ENCODE assay signal across 8 mouse cellular contexts in genomic region chr6:115959151-115959691, GRCm38 (mm10). TPM values are rescaled to one million over a fixed set of nuclear protein-coding genes. Genes with fewer than 3 reads are reported as not detected.
A peak's percentile ranks its signal among the peaks of the same experiment; 100 is the strongest.
DNase-seq lines count a peak whose midpoint lies in the region; ATAC-seq lines count a peak whose summit lies in the region.
"Had no signal": no experiment of that assay in that cellular context is flagged by ENCODE, and none has a peak within 500 bp of the region (broad histone marks: within the 10 kb centered on the region; RNA-seq: fewer than 3 reads in every experiment).

No protein-coding gene starts in this region.

- ATAC-seq in heart, embryonic 14.5 days (ENCODE audit: insufficient number of reproducible peaks, insufficient read depth, low FRiP score, low read depth) = peak; percentile 17; the same call in 1 of the 2 replicates
- ATAC-seq in lung, embryonic 15.5 days (ENCODE audit: borderline replicate concordance, extremely low read depth, low FRiP score, low TSS enrichment) = peak; percentile 10; the same call in 1 of the 2 replicates

- no peak overlapping the region for H3K4me2 ChIP-seq in heart, embryonic 14.5 days (ENCODE audit: low read length)
- no peak overlapping the region for H3K4me2 ChIP-seq in lung, embryonic 15.5 days

- no peak overlapping the region for H3K4me3 ChIP-seq in heart, embryonic 14.5 days (ENCODE audit: control insufficient read depth in 1 of 2, insufficient read depth in 1 of 2, low read depth in 1 of 2, low read length in 2 of 2)
- H3K4me3 ChIP-seq in lung, embryonic 15.5 days = no peak overlapping the region

- H3K36me3 ChIP-seq in heart, embryonic 14.5 days (ENCODE audit: control insufficient read depth, insufficient read depth, low read length) = peaks cover 58% of the 10 kb centered on the region
- H3K36me3 ChIP-seq in lung, embryonic 15.5 days = peaks cover 55% of the 10 kb centered on the region

- H3K9me3 ChIP-seq in heart, embryonic 14.5 days (ENCODE audit: control insufficient read depth, low read length) = no peaks in the 10 kb centered on the region
- no peaks in the 10 kb centered on the region for H3K9me3 ChIP-seq in lung, embryonic 15.5 days

- H3K4me1 ChIP-seq in heart, embryonic 14.5 days (ENCODE audit: control insufficient read depth in 2 of 2, insufficient read depth in 2 of 2, low read length in 2 of 2) = peaks cover 28 to 42% of the 10 kb centered on the region in 2 experiments
- H3K4me1 ChIP-seq in lung, embryonic 15.5 days = peaks cover 58% of the 10 kb centered on the region

- 63% methylated on average over 7 of the region's 7 CpGs for whole genome bisulfite sequencing in heart, embryonic 14.5 days
- WGBS in lung, embryonic 15.5 days = 31% methylated on average over 7 of the region's 7 CpGs

- no peaks in the 10 kb centered on the region for H3K27me3 ChIP-seq in heart, embryonic 14.5 days (ENCODE audit: control insufficient read depth, insufficient read depth, low read length)
- H3K27me3 ChIP-seq in lung, embryonic 15.5 days = no peaks in the 10 kb centered on the region

- DNase-seq in adrenal gland, adult 8-10 months = peak; percentile 81
- DNase-seq in cerebellum, adult 9-11 months = peak; percentile 79
- DNase-seq in frontal cortex, adult 2 months (ENCODE audit: extremely low spot score in 1 of 2, low spot score in 1 of 2) = no peak
- DNase-seq in thymus, postnatal 10 days (ENCODE audit: low spot score in 2 of 2) = no peak
- no peak for DNase-seq in c-Kit-positive CD71-positive TER-119-positive erythroid progenitor cells, embryonic 14.5 days (ENCODE audit: low spot score)

- no peak overlapping the region for H3K9ac ChIP-seq in heart, embryonic 14.5 days (ENCODE audit: low read length)
- no peak overlapping the region for H3K9ac ChIP-seq in lung, embryonic 15.5 days

- H3K27ac ChIP-seq in heart, embryonic 14.5 days (replicated peaks in 1 of 2; ENCODE audit: control insufficient read depth in 1 of 2, insufficient read depth in 1 of 2, low read depth in 2 of 2, low read length in 2 of 2) = peak overlapping the region in 1 of 2 experiments; percentile 17; a peak in 1 of 4 replicates
- peak overlapping the region; percentile 72 for H3K27ac ChIP-seq in lung, embryonic 15.5 days

RNA-seq across cellular contexts. Expression of gene H1foo, which starts 14.5 kb away (rescaled TPM):
- total RNA-seq in adrenal gland, adult 8-10 months (2022) = under 1 TPM in 1 of 4 experiments, not detected in 3; 0.40 TPM
- polyA plus RNA-seq in heart, embryonic 14.5 days (2014; fragmentation: Nextera tagmentation; extraction: Ambion mirVana) = not detected in 2 replicates
- polyA plus RNA-seq in lung, embryonic 15.5 days (2015; fragmentation: Nextera tagmentation; extraction: Ambion mirVana) = not detected in 2 replicates
- not detected in 2 replicates for polyA plus RNA-seq in frontal cortex, adult 2 months (2012; rRNA removed)
- polyA plus RNA-seq: limb, embryonic 11.5 days had no signal

RNA-seq across cellular contexts. Expression of gene Rho, which starts 27.7 kb away (rescaled TPM):
- 1 to 10 TPM in 3 of 4 experiments, under 1 TPM in 1; 0.52 to 1.9 (median 1.2) TPM for total RNA-seq in adrenal gland, adult 8-10 months (2022)
- polyA plus RNA-seq in heart, embryonic 14.5 days (2014; fragmentation: Nextera tagmentation; extraction: Ambion mirVana) = 0.07 TPM in 1 of 2 replicates, not detected in the other
- polyA plus RNA-seq in lung, embryonic 15.5 days (2015; fragmentation: Nextera tagmentation; extraction: Ambion mirVana) = 0.20 and 0.35 TPM in 2 replicates
- polyA plus RNA-seq in frontal cortex, adult 2 months (2012; rRNA removed) = 0.86 and 1.6 TPM in 2 replicates

RNA-seq across cellular contexts. Expression of gene Plxnd1, which starts 35.6 kb away (rescaled TPM):
- total RNA-seq in adrenal gland, adult 8-10 months (2022) = 100 to 1,000 TPM; 176 to 243 (median 208) TPM
- polyA plus RNA-seq in heart, embryonic 14.5 days (2014; fragmentation: Nextera tagmentation; extraction: Ambion mirVana) = 58.8 and 68.9 TPM in 2 replicates
- 49.2 and 53.5 TPM in 2 replicates for polyA plus RNA-seq in lung, embryonic 15.5 days (2015; fragmentation: Nextera tagmentation; extraction: Ambion mirVana)
- 56.5 and 73.7 TPM in 2 replicates for polyA plus RNA-seq in frontal cortex, adult 2 months (2012; rRNA removed)

Comparison
In these comparisons a context has a peak if more than half of its experiments do, and no peak if none do; other contexts are left out.
1. DNase-seq: peak in adrenal gland, adult 8-10 months (single experiment) and cerebellum, adult 9-11 months (single experiment); none in frontal cortex, adult 2 months (0 of 2), thymus, postnatal 10 days (0 of 2) and c-Kit-positive CD71-positive TER-119-positive erythroid progenitor cells, embryonic 14.5 days (single experiment).